ENCODE assay signal across 9 mouse cellular contexts in the genomic region with DNA sequence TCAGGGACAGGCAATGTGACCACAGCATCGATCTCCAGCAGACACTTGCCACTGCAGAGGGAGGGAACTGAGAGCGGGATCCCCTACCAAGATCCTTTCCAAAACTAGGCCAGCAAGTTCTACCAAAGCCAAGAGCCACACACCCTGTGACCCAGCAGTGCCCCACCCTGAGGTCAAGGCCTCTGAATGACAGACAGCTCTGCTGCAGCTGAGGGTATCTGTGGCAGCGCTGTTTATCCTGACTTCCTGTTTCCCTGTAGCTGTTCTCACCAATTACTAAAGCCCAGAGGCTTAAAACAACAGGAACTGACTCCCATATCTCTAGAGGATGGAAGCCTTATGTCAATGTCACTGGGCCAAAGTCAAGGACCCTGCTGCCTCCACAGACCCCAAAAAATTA. TPM values are rescaled to one million over a fixed set of nuclear protein-coding genes. Genes with fewer than 3 reads are reported as not detected.
DNase-seq lines count a peak whose midpoint lies in the region; ATAC-seq and TF ChIP-seq lines count a peak whose summit lies in the region.
"Had no signal": no experiment of that assay in that cellular context is flagged by ENCODE, and none has a peak within 500 bp of the region (broad histone marks: within the 10 kb centered on the region; RNA-seq: fewer than 3 reads in every experiment).

No protein-coding gene starts in this region.

- no peaks in the 10 kb centered on the region for H3K9me3 ChIP-seq in limb, embryonic 15.5 days
- no peaks in the 10 kb centered on the region for H3K9me3 ChIP-seq in forebrain, embryonic 11.5 days (ENCODE audit: control insufficient read depth, low read length)
- H3K9me3 ChIP-seq: neural tube, embryonic 12.5 days had no signal

- no peak overlapping the region for H3K9ac ChIP-seq in limb, embryonic 15.5 days
- H3K9ac ChIP-seq in forebrain, embryonic 11.5 days (ENCODE audit: low read length): no peak overlapping the region
- H3K9ac ChIP-seq: neural tube, embryonic 12.5 days had no signal

- H3K4me2 ChIP-seq in limb, embryonic 15.5 days: no peak overlapping the region
- no peak overlapping the region for H3K4me2 ChIP-seq in forebrain, embryonic 11.5 days (ENCODE audit: low read depth, low read length, severe bottlenecking)
- H3K4me2 ChIP-seq: neural tube, embryonic 12.5 days had no signal

- peak; percentile 43 for DNase-seq in kidney, adult 2 months
- no peak for DNase-seq in kidney, adult 11 months
- DNase-seq in T-cell, adult 2 months (ENCODE audit: low spot score): peak; percentile 64
- peak; percentile 62 for DNase-seq in splenic B cell, adult 2 months (ENCODE audit: low read depth, low spot score)
- DNase-seq in left cerebral cortex, postnatal 36 days (ENCODE audit: low spot score in 2 of 2): no peak
- no peak for DNase-seq in forebrain, embryonic 11.5 days (ENCODE audit: low spot score)
- no peak for DNase-seq in kidney, postnatal 36 days

- no peak for TF ChIP-seq CTCF in kidney, adult 2 months (conservative IDR thresholded peaks at IDR 0.05; ENCODE audit: insufficient read depth, insufficient read length, low read depth, low read length)

- ATAC-seq in limb, embryonic 15.5 days (ENCODE audit: insufficient number of reproducible peaks, low FRiP score, low TSS enrichment, low read depth): no peak
- no peak for ATAC-seq in forebrain, embryonic 11.5 days (replicated peaks; ENCODE audit: low FRiP score)

- H3K27ac ChIP-seq in kidney, adult 2 months (ENCODE audit: insufficient read depth, low read depth, low read length): no peak overlapping the region
- H3K27ac ChIP-seq in limb, embryonic 15.5 days: peak overlapping the region; percentile 67
- no peak overlapping the region for H3K27ac ChIP-seq in forebrain, embryonic 11.5 days (ENCODE audit: low read depth, low read length)
- H3K27ac ChIP-seq: neural tube, embryonic 12.5 days had no signal

- peaks cover 13% of the 10 kb centered on the region for H3K4me1 ChIP-seq in kidney, adult 2 months (ENCODE audit: control insufficient read depth, insufficient read depth, low read length)
- H3K4me1 ChIP-seq in limb, embryonic 15.5 days: peaks cover 73% of the 10 kb centered on the region
- peaks cover 10% of the 10 kb centered on the region for H3K4me1 ChIP-seq in forebrain, embryonic 11.5 days (replicated peaks; ENCODE audit: control insufficient read depth, insufficient read depth, low read length)

- intact Hi-C loops in left cerebral cortex, postnatal 36 days (cut with DNase I): no loop called here

- 30% methylated on average over 3 of the region's 3 CpGs for WGBS in kidney, adult 2 months
- 35% methylated on average over 3 of the region's 3 CpGs for WGBS in limb, embryonic 15.5 days
- 86% methylated on average over 3 of the region's 3 CpGs for WGBS in forebrain, embryonic 11.5 days

- H3K27me3 ChIP-seq in kidney, adult 2 months (replicated peaks; ENCODE audit: control insufficient read depth, insufficient read depth, low read length): no peaks in the 10 kb centered on the region
- H3K27me3 ChIP-seq in limb, embryonic 15.5 days: no peaks in the 10 kb centered on the region
- no peaks in the 10 kb centered on the region for H3K27me3 ChIP-seq in splenic B cell, adult 2 months (ENCODE audit: control insufficient read depth, insufficient read depth, low read length, poor library complexity, severe bottlenecking)
- H3K27me3 ChIP-seq in forebrain, embryonic 11.5 days (ENCODE audit: control insufficient read depth, insufficient read depth, low read length): no peaks in the 10 kb centered on the region
- H3K27me3 ChIP-seq: neural tube, embryonic 12.5 days had no signal

- H3K4me3 ChIP-seq in kidney, adult 2 months (ENCODE audit: insufficient read depth, low read depth, low read length): no peak overlapping the region
- no peak overlapping the region for H3K4me3 ChIP-seq in limb, embryonic 15.5 days
- H3K4me3 ChIP-seq in forebrain, embryonic 11.5 days (ENCODE audit: low read depth, low read length): no peak overlapping the region
- H3K4me3 ChIP-seq: neural tube, embryonic 12.5 days had no signal

- no peak for TF ChIP-seq POLR2A in kidney, adult 2 months (IDR thresholded peaks at IDR 0.05; ENCODE audit: low read depth, low read length)

- H3K36me3 ChIP-seq in kidney, adult 2 months (ENCODE audit: control insufficient read depth, insufficient read depth, low read length): no peaks in the 10 kb centered on the region
- H3K36me3 ChIP-seq in limb, embryonic 15.5 days: no peaks in the 10 kb centered on the region
- H3K36me3 ChIP-seq in splenic B cell, adult 2 months (ENCODE audit: control insufficient read depth, insufficient read depth, low read length, poor library complexity, severe bottlenecking): no peaks in the 10 kb centered on the region; the same call in 1 of the 2 replicates
- no peaks in the 10 kb centered on the region for H3K36me3 ChIP-seq in forebrain, embryonic 11.5 days (ENCODE audit: control insufficient read depth, insufficient read depth, low read length)
- H3K36me3 ChIP-seq: neural tube, embryonic 12.5 days had no signal

RNA-seq across cellular contexts. Expression of a gene that starts 37.0 kb away (rescaled TPM):
- polyA plus RNA-seq in kidney, adult 2 months (2012; rRNA removed): 87.8 and 93.2 TPM in 2 replicates
- 7.1 and 8.0 TPM in 2 replicates for polyA plus RNA-seq in limb, embryonic 15.5 days (2015; fragmentation: Nextera tagmentation; extraction: Ambion mirVana)
- 10 to 100 TPM; 91.0 to 94.2 TPM for total RNA-seq in left cerebral cortex, postnatal 36 days (2021)
- 8.3 and 8.4 TPM in 2 replicates for polyA plus RNA-seq in forebrain, embryonic 11.5 days (2014; fragmentation: Nextera tagmentation; extraction: Ambion mirVana)

Comparison
In these comparisons a context has a peak if more than half of its experiments do, and no peak if none do; other contexts are left out.
1. DNase-seq: peak in kidney, adult 2 months (single experiment), T-cell, adult 2 months (single experiment) and splenic B cell, adult 2 months (single experiment); none in kidney, adult 11 months (single experiment), left cerebral cortex, postnatal 36 days (0 of 2), forebrain, embryonic 11.5 days (single experiment) and kidney, postnatal 36 days (0 of 2).